Mouse (Mus musculus) testis, adult 2 months (tissue): ENCODE data around the gene Pard3b.

Source experiments
- CTCF ChIP-seq: fragments of 200-500 bp; IDR thresholded peaks from 2 replicates; pipeline ENCODE4 v1.5.1; 2012; ENCODE audit warnings: low read depth, mild to moderate bottlenecking, inconsistent platforms, low read length, moderate library complexity; ENCODE audit not compliant: control insufficient read depth, insufficient read depth, insufficient replicate concordance
- POLR2A ChIP-seq: fragments of 200-500 bp; IDR thresholded peaks from 2 replicates; pipeline ENCODE4 v1.6.1; 2012; ENCODE audit warnings: low read depth, mild to moderate bottlenecking, inconsistent platforms, low read length, moderate library complexity; ENCODE audit not compliant: control insufficient read depth

DNA sequence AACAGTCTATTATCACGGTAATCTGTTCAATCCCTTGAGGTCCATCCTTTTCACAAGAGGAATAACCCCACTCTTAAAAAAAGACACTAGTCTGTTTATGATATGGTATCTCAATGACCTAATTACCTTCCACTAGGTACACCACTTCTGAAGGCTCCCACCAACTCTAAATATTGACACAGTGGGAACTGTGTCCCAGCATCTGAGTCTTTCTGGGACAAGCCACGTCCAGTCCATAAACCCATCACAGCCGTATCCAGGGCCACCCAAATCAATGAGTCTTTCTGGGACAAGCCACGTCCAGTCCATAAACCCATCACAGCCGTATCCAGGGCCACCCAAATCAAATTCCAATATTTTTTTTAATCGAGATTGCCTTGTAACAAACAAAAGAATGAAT, 792.4 kb downstream of the Pard3b start:
- TF ChIP-seq CTCF (no peak), POLR2A (no peak)
